Mouse (Mus musculus) cerebellum, adult 11-12 months (tissue): ENCODE measurements around the gene Ccm2.
A peak's percentile ranks its signal among the peaks of the same experiment; 100 is the strongest.

ENCODE experiments used
- DNase-seq: peaks from one replicate; pipeline ENCODE4 v3.0.0; 2022

The Ccm2 gene

DNA sequence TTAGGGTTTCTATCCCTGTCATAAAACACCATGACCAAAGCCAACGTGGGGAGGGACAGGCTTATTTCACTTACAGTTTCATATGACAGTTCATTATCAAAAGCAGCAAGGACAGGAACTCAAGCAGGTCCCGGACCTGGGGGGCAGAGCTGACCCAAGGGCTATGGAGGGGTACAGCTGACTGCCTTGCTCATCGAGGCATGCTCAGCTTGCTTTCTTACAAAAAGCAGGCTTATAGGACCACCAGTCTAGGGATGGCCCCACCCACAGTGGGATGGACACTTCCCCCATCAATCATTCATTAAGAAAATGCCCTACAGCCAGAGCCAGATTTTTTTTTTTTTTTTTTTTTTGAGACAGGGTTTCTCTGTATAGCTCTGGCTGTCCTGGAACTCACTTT, 15.9 kb upstream of the Ccm2 start:
- DNase-seq = no peak

DNA sequence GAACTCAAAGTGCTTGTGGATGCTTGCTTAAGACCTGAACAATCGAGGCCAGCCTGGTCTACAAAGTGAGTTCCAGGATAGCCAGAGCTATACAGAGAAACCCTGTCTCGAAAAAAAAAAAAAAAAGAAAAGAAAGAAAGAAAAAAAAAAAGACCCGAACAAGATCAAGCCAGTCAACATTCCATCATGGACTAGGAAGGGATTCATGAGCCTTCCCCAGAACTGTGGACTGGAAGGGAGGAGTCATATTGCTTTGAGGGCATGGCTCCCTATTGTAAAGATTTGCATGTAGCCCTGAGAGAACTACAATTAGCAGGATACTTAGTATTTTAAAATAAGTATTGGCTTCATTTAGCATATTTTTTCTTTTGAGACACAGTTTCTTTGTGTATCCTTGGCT, 2.0 kb upstream of the Ccm2 start:
- no peak for DNase-seq

DNA sequence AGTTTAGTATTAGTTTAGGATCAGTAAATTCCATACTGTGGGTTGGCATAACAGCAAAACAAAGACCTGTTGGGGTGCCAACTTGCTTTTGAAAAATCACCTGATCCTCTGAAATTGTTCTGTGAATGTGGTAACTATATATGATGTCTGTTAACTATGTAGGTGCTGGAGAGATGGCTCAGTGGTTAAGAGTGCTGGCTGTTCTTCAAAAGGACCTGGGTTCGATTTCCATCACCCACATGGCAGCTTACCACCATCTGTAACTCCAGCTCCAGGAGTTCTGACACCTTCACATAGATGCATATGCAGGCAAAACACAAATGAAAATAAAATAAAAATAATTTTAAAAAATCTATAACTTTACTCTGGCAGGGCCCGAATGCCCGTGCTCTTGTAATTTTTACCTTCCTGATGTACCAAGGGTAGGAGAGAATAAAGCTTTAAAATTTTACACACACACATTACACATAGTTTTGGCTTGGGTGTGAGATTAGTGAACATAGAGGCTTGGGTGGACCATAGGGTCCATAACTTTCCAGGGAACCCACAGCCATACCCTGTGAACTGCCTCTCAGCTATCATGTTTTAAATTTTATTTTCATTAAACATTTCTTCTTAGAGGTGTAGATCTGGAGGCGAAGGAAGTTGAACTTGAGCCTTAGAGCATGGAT, 1.4 kb upstream of the Ccm2 start:
- no peak for DNase-seq

DNA sequence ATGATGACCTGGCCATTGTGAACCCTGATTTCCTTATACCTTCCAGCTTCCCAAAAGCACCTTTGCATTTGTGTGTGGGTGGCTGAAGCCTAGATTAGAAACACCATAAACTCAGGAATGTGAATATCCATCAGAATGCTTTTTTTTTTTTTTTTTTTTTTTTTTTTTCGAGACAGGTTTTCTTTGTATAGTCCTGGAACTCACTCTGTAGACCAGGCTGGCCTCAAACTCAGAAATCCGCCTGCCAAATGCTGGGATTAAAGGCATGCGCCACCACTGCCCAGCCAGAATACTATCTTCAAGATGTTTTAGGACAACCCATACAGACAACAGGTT, 862 bp upstream of the Ccm2 start:
- no peak for DNase-seq

DNA sequence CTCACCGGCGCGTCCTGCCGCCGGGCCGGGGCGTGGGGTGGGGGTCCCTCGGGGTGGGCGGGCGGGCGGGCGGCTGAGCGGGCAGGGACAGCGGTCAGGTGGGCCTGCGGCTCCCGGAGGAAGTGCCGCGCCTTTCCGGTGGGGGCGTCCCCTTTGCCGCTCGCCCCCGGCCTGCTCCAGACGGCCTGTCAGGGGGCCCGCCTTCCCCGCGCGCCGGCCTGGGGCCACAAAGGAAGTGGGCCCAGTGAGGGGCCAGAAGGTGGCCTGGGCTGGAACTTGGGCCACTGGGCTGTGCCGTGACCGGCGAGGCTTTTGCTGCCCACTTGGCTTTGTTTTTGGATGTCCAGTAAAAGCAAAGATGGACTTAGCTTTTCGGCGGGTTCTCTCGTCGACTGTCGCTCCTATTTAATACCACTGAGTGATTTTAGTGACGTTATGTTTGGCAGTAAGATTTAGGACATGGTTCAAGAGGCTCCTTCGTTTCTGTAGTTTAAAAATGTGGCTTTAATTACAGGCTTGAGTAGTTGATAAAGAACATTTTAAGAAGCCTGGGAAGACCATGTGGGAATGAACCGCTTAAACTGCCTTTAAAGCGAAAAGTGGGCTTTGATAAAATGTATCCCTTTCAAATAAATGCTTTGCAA, 472 bp downstream of the Ccm2 start:
- DNase-seq = peak; percentile 64

DNA sequence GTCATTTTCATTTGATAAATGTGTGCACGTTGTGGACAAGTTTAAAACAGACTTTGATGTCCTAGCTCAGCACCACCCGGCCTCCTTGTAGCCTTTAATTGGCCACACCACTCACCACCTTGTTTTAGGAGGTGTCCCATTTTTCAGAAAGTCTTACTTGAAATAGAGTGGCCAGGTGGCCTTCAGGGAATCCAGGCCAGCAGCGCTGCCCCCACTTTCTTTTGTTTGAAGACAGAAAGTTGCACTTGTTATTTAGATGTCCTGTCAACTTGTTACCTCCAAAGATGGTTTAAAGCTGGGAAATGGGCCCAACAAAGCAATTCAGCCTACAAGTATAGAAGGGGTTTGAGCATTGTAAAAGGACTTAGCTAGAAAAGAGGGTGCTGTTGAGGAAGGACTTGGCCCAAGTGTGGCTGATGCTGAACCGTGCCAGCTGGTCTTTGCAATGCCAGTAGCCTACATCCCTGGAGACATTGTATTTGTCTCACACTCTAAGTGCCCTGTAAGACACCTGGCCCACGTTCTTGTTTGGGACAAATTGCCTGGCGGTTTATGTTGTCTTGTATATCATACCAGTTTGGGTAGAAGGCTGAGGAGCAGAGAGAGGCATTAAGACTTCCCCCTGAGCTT, 1.1 kb downstream of the Ccm2 start:
- no peak for DNase-seq

DNA sequence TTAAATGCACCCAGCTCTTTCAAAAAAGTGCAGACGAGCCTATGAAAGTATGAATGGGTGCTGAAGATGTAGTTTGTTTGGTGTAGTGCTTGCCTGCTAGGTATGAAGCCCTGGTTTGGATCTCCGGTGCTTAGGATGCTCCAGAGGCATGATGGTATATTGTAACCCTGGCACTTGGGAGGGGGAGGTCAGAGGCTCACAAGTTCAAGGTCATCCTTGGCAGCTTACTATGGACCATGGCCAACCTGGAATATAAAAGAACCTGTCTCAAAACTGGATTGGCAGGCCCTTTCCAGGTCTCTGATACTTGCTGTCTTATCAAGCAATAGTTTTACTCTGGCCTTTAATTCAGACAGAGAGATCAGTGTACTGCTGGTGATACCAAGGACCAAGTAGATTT, 3.1 kb downstream of the Ccm2 start:
- DNase-seq = no peak

DNA sequence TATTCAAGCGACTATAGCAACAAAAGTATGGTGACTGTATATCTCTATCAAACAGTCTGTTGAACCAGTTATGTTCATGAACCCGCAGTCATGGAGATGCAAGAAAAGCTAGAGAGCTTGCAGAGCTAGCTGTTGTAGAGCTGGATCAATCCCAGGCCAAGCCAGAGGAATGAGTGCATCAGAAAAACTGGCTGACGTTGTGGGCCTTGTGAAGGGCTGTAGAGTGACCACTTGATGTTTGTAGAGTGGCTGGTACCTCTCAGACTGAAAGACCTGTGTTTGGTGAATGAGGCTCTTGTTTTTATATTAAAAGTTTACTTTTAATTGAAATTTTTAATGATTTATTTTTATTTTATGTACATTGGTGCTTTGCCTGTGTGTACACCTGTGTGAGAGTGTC, 3.5 kb downstream of the Ccm2 start:
- DNase-seq = no peak

DNA sequence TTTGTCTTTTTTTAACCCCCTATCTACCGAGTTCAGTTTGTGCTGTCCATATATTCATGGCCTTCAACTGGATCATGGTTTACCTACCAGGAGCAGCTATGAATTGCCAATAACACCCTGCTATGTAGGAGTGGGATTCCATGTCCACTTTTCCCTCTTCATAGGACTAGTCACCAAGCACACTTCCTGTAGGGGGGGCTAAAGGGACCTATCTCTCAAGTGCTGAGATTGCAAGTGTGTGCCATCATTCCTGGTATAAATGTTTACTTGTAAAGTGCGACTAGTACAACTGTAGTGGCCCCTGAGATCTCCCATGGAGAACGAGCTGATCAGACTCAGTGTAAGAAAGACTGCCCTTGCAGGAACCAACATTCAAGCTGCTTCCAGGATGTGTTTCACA, 11.5 kb downstream of the Ccm2 start:
- no peak for DNase-seq

DNA sequence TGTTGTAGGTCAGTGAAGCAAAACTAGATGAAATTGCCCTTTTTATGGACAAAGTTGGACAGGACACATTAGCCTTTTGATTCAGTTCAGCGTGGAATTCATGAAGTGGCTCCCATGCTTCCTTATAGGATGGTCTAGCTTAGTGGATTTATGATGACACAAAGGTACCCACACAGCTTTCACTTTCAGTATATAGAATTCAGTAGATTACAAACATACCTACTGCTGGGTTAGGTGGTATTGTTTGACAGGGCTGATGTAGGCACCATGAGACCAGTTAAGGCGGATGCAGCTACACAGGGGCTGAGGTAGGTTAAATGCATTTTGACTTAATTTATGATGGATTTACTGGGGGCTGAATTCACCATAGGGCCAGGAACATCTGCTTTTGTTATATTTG, 13.3 kb downstream of the Ccm2 start:
- DNase-seq = no peak

DNA sequence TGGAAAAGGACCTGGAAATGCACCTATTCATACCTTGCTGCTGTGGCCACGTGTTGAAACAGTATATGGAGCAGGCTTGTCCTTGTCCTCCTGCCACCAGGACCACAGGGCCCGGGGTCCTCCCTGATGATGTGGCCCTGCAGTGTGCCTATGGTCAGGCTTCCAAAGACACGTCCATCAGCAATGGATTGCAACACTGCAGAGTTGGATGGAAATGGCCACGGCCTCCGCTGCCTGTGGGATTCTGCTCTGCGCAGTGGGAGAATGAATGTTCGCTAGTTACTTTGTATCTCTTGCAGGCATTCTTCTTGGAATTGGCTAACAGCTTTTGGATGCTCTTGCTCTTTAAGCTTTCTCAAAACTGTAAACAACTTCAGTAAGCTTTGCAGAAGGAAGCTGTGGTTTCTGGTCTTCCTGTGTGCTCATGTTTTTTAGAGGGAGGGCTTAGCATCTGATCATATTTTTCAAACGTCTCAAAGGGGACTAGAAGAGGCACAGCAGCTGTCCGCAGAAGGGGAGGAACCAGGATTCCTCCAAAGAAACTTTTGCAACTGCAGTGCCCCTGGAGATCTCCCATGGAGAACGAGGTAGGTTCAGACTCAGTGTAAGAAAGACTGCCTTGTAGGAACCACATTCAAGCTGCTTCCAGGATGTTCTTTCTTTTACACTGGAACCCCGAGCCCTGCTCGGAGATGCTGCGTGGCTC, 14.1 kb downstream of the Ccm2 start:
- DNase-seq = no peak

DNA sequence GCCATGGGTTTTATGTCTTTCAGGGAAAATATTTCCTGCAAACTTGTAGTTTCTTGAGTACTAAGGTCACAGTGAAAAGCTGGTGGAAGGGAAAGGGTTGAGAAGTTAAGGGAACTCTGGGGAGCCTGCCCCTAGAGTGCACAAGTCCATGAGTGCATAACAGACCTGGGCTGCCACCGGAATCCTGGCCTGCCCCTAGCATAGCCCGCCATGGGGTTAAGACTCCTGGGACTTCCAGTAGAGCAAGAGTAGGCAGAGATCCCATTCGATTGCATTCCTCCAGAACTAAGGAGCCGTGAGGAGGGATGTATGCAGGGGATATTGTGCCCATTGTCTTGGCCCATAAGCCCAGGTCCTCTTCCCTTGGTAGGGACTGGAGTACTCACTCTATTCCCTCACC, 14.8 kb downstream of the Ccm2 start:
- no peak for DNase-seq

DNA sequence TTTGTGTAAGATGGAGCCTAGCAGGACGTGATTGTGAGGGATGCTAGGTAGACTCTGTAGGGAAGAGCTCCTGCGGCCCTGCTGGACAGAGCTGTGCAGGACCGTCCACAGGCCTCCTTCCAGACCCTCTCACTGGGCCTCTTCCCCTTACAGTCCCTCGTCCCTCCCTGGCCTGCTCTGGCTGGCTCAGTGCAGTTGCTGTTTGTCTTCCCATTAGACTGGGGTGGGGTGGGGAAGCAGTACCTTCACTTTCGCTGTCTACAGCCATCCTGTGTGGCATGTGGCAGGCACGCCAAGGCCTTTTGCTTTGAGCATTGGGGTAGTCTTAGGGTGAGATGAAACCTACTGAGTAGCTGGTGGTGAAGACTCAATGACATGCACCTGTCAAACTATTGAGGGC, 15.7 kb downstream of the Ccm2 start:
- no peak for DNase-seq

DNA sequence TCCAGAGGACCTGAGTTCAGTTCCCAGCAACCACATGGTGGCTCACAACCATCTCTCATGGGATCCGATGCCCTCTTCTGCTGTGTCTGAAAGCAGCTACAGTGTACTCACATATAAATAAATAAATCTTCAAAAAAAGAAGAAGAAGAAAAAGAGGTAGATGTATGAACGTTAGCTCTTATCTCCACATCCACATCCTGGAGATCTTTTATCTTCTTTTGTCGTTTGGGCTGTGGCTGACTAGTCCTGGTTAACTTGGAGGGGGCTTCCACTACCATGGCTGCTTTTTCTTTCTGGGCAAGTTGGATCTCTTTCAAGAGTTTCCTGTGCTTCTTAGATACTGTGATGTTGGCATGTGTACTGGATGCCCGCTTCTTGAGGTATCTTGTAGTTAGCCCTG, 16.5 kb downstream of the Ccm2 start:
- no peak for DNase-seq

DNA sequence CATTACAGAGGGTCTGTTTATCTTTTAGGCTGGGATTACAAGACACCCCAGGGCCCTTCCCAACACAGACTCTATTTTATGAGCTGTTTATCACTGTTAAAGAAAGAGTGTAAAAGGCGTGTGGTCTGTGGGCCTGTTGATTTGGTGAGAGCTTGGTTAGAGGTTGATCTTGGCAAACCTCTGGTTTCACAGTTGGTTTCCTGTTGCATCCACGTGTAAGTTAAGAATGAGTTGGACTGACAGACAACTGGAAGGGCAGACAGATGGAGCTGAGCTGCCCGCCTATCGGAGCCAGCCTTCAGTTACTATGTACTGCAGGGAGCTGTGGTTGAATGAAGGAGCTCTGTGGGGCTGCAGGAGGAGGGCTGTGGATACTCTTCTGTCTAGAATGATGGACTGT, 19.8 kb downstream of the Ccm2 start:
- DNase-seq = no peak

DNA sequence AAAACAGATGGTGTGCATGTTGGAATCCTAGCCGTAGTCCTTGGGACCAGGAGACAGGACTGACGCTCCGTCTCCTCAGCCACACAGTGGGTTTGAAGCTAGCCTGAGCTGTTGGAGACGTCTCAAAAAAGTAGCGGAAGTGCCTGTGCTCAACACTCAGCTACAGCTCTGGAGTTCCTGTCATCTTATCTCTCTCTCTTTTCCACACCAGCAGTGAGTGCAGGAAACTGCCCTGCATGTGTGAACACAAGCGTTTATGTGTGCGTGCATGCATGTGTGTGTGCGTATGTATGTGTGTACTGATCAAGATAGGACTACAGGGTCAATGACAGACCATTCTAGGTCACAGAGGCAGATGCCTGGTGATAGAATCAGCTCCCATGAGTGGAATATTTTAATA, 21.3 kb downstream of the Ccm2 start:
- no peak for DNase-seq

DNA sequence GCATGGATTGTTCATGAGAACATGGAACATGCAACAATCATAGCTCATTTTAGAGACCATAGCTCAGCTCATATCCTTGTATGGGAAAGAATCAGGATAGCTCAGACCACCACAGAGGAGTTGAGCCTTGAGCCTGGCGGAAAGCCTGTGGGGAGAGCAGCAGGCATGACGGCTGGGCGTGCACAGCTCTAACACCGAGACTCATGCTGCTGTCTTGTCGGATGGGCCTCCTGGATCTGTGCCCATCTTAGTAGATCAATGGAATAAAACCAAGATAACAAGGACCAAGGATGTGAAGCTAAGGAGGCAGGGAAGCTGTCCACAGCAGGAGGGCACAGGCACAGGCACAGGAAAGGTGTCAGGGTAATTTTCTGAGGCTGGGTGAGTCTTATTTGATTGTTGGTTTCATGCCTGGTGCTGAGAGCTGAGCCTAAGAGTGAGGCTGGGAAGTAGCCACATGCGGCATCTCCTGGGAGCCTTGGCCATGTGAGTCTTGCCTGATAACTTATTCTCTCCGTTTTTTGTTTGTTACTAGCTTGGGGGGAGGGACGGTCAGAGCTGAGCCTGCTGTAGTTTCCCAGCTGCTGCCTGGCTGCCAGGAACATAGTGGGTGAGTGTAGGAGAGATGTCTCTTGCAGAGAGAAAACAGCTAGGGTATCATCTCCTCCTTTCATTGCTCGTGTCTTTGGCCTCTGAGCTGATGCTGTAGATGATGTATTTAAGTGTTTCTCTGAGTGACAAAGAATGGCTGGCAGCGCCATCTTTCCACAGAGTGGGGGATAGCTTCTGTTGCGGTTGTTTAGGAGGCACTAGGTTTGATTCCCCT, 22.1 kb downstream of the Ccm2 start:
- DNase-seq = no peak

DNA sequence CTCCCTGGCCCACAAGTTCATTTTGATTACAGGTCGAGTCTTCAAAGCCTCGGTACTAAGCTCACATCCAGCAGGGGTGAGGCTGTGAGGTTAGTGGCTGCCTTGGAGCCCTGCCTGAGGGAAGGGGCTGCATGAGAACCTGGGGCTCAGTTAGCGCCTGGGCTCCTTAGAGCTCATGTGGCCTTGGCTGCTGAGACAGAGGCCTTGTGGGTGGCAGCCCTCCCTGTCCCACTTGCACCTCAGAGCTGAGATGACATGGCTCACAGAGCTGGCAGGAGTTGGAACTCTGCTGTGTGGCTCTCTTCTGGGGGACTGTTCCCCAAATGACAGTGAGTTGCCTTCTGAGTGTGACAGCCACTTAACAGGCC, 22.7 kb downstream of the Ccm2 start:
- no peak for DNase-seq

DNA sequence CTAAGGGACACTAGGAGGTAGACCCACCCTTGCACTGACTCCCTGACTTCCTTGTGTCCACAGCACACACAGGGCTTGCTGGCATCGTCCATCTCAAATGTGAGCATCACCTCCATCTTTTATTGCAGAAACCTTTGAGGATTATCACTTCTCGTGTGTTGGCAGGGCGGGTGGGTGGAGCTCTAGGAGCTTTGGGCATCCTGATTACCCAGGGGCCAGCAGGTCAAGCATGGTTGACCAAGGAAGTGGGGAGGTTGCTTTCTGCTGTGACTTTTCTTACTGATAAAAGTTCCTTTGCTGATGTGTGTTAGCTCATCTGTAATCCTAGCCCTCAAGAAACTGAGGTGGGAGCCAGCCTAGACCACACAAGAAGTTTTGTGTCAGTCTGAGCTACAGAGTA, 29.5 kb downstream of the Ccm2 start:
- DNase-seq = no peak

DNA sequence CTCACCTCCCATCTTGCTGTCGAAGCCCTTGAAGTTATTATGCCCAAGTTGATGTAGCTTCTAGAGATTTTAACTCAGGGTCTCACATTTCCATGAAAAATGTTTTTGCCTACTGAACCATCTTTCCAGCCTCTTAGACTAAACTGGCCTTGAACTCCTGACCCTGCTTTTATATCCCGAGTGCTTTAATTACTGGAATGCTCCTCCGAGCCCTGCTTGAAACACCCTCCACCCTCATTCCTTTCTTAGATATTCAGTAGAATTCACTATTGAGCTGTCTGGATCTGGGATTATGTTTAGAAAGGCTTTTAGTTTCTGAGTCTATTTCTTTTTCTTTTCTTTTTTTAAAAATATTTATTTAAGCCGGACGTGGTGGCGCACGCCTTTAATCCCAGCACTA, 32.7 kb downstream of the Ccm2 start:
- DNase-seq = no peak

DNA sequence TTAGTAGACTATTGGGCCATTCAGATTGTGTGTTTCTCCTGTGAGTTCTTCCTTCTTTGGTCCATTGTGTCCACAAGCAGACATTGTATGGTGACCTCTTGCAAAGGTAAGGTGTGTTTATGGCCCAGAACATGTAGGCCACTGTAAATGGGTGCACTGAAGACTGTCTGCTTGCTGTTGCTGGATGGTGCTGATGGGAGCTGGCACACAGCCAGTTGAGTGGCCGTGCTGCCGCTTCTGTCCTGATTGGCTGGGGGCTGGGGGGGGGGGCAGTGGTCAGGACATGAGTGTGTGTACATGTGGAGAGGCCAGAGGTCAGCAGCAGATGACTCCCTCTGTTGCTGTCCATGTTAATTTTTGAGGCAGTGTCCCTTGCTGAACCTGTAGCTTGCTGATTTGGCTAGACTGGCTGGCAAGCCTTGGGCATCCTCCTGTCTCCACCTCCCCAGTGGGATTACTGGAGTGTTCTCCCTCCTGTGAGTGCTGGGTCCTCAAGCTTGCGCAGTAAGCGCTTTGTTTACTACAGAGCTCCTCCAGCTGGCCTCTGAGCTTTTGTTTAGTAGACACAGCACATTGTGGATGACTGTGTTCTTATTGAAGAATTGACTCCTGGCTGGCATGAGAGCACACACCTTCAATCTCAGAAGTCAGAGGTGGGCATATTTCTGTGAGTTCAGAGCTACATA, 33.5 kb downstream of the Ccm2 start:
- DNase-seq = no peak

DNA sequence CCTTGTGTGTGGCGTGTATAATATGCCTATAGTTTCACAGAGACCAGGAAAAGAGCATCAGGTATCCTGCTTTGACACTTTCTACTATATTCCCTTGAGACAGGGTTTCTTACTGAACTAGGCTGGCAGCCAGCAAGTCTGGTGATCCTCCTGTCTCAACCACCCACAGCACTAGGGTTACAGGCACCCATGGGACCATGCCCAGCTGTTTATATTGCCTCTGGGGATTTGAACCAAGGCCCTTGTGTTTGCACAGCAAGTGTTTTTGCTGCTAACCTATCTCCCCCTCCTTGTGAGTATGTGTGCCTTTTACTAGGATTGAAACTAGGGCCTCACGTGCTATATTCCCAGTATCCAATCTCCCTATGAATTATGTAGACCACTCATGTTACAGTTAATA, 34.9 kb downstream of the Ccm2 start:
- no peak for DNase-seq

DNA sequence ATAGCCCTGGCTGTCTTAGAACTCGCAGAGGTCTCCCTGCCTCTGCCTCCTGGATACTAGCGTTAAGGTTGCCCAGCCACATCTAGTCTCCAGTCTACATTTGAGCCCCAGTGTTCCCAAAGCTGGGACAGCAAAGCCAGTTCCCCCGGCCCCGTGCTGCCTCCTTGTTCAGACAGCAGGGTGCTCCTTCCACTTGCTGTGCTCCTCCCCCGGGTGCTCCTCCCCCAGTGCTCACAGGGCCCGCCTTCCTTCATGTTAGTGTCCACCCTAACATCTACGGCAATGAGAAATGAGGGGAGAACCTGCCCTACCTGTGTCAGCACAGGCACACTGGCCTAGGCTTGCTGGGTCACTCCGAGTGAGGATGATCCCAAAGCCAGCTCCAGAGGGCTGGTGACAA, 39.1 kb downstream of the Ccm2 start:
- DNase-seq = no peak
